Mouse (Mus musculus) layer of hippocampus, postnatal 36 days (tissue): ENCODE data around the gene Smarcd3. TPM values are rescaled to one million over a fixed set of nuclear protein-coding genes. Genes with fewer than 3 reads are reported as not detected.
A peak's percentile ranks its signal among the peaks of the same experiment; 100 is the strongest.

Source experiments
- DNase-seq, 2 experiments: peaks; one replicate each; pipeline ENCODE4 v3.0.0; 2022
- total RNA-seq, 2 experiments: library from RNA; stranded (reverse); gene quantifications; 2 replicates each; pipeline ENCODE4 v1.2.3; 2021

Smarcd3 gene
- total RNA-seq, 2 experiments from 2014 or later = 88.0 to 89.8 TPM

DNA sequence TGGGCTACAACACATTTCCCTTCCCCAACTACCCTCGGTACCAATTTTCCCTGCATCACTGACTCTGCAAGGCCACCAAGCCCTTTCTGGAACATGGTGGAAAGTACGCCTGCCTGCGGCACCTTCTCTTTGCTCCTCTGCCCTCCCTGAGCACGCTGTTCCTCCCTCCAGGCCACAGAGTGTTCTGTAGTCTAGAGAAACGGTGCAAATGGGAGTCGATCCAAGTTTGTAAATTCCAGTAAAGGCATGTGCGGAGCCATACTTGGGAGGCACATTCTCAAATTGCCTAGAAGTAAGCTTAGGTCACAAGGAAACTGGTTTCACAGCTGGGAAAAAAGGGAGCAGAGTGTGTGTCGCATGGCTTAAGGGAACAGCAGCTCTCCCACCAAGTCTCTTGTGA, 4.1 kb downstream of the Smarcd3 start:
- DNase-seq = no peak

DNA sequence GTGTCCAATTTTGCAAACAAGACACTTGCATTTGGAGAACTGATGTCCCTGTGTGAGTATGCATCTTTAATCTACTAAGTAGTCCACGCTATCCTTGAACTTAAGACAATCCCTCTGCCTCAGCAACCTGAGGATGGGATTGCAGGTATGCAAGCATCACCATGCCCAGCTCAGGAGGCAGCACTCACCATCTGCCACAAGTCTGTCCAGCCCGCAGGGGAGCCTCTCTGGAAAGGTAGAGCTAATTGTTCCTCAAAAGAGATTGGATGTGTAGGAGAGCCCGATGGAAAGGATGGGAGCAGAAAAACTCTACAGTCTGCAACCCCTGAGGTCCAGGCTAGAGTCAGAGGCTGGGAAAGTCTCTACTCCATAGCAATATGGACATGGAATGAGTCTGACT, 5.3 kb downstream of the Smarcd3 start:
- no peak for DNase-seq

GRCm38 (mm10) chr5:24615097-24615496, 9.1 kb downstream of the Smarcd3 start:
- DNase-seq = no peak

- DNase-seq = no peak
Measured at GRCm38 (mm10) chr5:24612302-24612649, 11.9 kb downstream of the Smarcd3 start.

DNA sequence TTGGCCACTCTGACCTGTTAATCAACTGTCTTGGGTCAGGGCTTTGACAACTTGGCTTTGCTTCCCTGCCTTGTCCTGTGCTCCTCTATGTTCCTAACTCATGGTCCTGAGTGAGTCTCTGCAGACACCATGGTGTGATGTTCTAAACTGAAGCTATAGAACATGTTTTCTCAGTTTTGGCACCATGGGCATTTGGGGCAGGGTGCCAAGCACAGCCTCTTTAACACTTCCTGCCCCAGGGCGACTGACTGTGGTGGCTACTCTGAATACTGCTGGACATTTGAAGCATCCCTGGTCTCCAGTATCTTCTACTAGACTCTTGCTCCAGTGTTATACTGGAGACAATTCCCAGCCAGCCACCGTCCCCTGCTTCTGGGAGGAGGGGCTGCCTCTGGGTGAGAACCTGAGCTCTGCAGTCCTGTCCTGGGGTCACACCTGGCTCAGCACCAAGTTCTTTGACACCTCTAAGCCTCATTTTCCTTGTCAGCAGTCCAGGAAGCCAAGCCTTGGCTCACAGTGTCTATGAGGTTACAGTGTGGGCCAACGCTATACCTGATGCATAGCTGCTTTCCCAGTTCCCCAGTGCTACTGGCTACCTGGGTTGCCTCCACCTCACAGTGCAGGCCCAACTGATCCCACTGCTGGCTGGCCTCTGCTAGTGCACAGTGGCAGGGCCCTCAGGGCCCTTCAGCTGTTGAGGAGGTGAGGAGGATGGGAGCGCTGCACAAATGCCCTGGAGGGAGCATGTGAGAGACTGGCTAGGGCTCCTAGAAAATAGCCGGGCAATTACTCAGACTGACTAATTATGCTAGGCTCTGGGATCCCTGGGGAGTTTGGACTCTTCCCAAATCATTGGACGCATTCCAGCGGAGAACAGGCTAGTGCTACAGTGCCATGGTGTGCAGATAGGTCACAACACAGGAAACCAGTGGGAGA, 12.6 kb downstream of the Smarcd3 start:
- DNase-seq = no peak

- no peak for DNase-seq
Measured at GRCm38 (mm10) chr5:24609388-24609787, 14.8 kb downstream of the Smarcd3 start.

- DNase-seq = no peak
Measured at GRCm38 (mm10) chr5:24605980-24606665, 18.1 kb downstream of the Smarcd3 start.

DNA sequence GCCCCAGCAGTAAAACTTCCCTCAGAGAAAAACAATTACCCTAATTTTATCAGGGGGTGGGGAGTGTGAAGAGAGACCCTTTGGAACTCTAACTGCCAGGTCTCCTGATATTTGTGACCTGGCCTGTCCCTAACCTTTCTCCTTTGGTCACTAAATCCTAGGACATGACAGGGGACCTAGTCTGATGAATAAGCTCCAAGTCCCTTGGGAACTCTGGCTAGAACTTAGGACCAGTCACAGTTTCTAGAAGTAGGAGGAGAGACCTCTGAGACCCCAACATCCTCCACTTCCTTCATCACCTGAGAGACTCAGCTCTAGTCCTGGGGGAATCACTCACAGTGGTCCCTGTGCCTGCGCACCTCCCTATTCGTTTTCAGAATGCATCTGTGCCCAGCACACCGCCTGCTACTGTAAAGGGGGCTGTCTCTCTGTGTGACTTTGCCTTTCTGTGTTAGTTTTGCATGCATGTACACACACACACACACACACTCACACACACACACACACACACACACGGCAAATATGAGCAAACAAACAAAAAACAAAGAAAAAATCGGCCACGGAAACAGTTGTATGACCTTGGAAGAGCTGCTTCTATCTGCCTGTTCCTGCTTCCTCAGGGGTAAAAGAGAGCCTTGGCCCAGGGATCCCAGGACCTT, 18.8 kb downstream of the Smarcd3 start:
- no peak for DNase-seq

GRCm38 (mm10) chr5:24604656-24605100, 19.5 kb downstream of the Smarcd3 start:
- DNase-seq = peak; percentile 78 to 83

- DNase-seq = no peak
Measured at GRCm38 (mm10) chr5:24604080-24604655, 20.0 kb downstream of the Smarcd3 start.

DNA sequence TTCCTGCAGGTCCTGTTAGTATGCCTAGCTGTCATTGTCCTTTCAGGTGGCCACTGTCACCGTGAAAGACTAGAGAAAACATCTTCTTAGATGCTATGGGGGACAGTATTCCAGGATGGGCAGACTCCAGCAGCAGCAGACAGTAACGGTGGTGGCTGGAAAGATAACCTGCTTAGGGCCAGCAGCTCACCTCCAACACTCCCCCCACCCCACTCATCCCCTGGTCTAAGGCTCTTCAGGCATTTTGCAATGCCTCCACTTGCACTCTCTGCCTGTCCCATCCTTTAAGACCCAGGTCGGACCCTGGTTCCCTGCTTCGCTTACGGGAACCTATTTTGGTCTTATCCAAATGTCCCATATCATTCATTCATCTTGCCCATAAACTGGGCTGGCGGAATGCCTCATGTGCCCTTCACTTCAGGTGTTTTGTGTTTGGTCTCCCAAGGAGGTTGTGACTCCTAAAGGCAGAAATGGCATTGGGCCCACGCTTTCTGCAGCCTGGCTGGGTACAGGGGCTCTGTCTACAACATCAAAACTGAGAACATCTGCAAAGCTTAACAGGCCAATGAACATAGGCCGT, 20.7 kb downstream of the Smarcd3 start:
- DNase-seq = no peak

GRCm38 (mm10) chr5:24602751-24603343, 21.4 kb downstream of the Smarcd3 start:
- DNase-seq = no peak

DNA sequence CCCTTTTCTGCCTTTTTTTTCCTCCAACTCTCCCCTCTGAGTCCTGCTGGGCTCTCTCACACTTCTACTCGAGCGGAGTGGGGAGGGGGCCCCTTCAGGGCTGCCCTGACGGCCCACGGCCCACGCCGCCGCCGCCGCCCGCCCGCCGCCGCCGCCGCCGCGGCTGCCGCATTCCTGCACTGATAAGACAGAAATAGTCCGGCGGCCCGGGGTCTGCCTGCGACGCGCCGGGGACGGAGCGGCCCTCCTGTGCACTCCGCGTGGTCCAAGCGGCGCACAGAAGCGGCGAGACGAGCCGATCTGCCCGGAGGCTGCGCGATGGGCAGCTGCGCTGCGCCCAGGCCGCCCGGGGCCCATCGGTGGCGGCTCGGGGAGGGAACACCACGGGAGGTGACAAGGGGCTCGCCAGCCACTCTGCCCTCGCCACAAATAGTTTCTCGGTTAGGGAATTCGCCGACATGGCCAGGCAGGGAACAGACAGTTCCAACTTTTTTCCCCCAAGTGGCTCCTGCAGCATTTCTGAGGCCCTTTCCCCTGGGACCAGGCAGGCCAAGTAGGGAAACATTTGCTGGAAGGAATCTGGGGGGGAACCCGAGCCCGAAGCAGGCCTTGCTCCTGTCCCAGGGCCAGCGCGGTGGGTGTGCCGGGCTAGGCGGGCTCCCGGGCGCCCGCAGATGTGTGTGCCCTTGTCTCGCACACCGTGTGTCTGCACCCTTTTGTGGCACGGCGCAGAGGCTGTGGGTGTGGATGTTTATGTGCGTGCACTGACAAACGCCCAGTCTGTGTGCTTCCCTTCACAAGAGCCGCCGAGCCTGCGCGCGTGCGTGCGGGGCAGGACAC, 22.1 kb downstream of the Smarcd3 start:
- DNase-seq = no peak

- no peak for DNase-seq
Measured at GRCm38 (mm10) chr5:24601071-24601835, 23.0 kb downstream of the Smarcd3 start.

- DNase-seq = no peak
Measured at GRCm38 (mm10) chr5:24600236-24600635, 24.0 kb downstream of the Smarcd3 start.

DNA sequence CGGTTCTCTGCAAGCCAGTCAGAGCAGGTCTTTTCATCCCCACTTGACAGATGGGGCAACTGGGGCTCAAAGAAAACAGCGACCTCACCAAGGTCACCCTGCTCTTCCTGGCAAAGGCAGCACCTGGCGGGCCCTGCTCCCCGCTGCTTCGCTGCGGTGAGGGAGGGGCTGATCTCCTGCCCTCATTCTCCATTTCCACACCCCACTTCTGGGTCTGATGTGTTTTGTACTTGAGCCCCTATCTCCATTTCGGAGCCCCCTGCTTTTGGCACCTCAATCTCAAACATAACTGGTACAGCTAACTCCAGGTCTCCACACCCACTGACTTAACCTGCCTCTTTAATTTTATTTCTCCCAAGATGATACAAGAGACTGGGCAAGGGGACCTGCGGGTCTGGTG, 25.1 kb downstream of the Smarcd3 start:
- no peak for DNase-seq

GRCm38 (mm10) chr5:24598570-24599006, 25.6 kb downstream of the Smarcd3 start:
- DNase-seq = no peak

- DNase-seq = no peak
Measured at GRCm38 (mm10) chr5:24597901-24598569, 26.2 kb downstream of the Smarcd3 start.

- peak in 1 of 2 experiments; percentile 73 for DNase-seq
Measured at GRCm38 (mm10) chr5:24597221-24597728, 26.9 kb downstream of the Smarcd3 start.
